Mouse (Mus musculus): ENCODE results near the gene Ranbp9.
A peak's percentile ranks its signal among the peaks of the same experiment; 100 is the strongest.

Gene Ranbp9

GRCm38 (mm10) chr13:43447721-43448120 is 33.4 kb downstream of the Ranbp9 start:
- DNase-seq: no peak

- no peak for DNase-seq
Measured at GRCm38 (mm10) chr13:43445754-43446153, 35.3 kb downstream of the Ranbp9 start.

- no peak for DNase-seq
Measured at GRCm38 (mm10) chr13:43444717-43445116, 36.4 kb downstream of the Ranbp9 start.

GRCm38 (mm10) chr13:43443706-43444105 is 37.4 kb downstream of the Ranbp9 start:
- DNase-seq: no peak

- no peak for DNase-seq
Measured at GRCm38 (mm10) chr13:43442551-43442950, 38.5 kb downstream of the Ranbp9 start.

GRCm38 (mm10) chr13:43440376-43440775 is 40.7 kb downstream of the Ranbp9 start:
- DNase-seq: no peak

GRCm38 (mm10) chr13:43433395-43433794 is 47.7 kb downstream of the Ranbp9 start:
- DNase-seq: no peak

GRCm38 (mm10) chr13:43428436-43428835 is 52.6 kb downstream of the Ranbp9 start:
- no peak for DNase-seq

- no peak for DNase-seq
Measured at GRCm38 (mm10) chr13:43415249-43415648, 65.8 kb downstream of the Ranbp9 start.

- DNase-seq: no peak
Measured at GRCm38 (mm10) chr13:43413611-43414010, 67.5 kb downstream of the Ranbp9 start.

GRCm38 (mm10) chr13:43412311-43412710 is 68.8 kb downstream of the Ranbp9 start:
- DNase-seq: no peak

- DNase-seq: no peak
Measured at GRCm38 (mm10) chr13:43399576-43399975, 81.5 kb downstream of the Ranbp9 start.

- DNase-seq: peak; percentile 98
Measured at GRCm38 (mm10) chr13:43398297-43399080, 82.6 kb downstream of the Ranbp9 start, which contains the start of gene Nol7. Gene Nol7, plus strand, starts transcription at chr13:43398390.

GRCm38 (mm10) chr13:43397700-43398296 is 83.3 kb downstream of the Ranbp9 start:
- DNase-seq: no peak

- no peak for DNase-seq
Measured at GRCm38 (mm10) chr13:43385321-43385720, 95.8 kb downstream of the Ranbp9 start.

GRCm38 (mm10) chr13:43379989-43380388 is 101.1 kb downstream of the Ranbp9 start:
- no peak for DNase-seq

- no peak for DNase-seq
Measured at GRCm38 (mm10) chr13:43374918-43375432, 106.1 kb downstream of the Ranbp9 start.

GRCm38 (mm10) chr13:43374205-43374604 is 106.9 kb downstream of the Ranbp9 start:
- no peak for DNase-seq

- no peak for DNase-seq
Measured at GRCm38 (mm10) chr13:43372892-43373291, 108.2 kb downstream of the Ranbp9 start.

GRCm38 (mm10) chr13:43370063-43370462 is 111.0 kb downstream of the Ranbp9 start:
- no peak for DNase-seq

GRCm38 (mm10) chr13:43365825-43366184 is 115.3 kb downstream of the Ranbp9 start:
- no peak for DNase-seq

- DNase-seq: peak; percentile 99
Measured at GRCm38 (mm10) chr13:43364985-43365824, 115.9 kb downstream of the Ranbp9 start, which contains the start of gene Sirt5. Gene Sirt5, plus strand, starts transcription at chr13:43365496.

GRCm38 (mm10) chr13:43362353-43362752 is 118.7 kb downstream of the Ranbp9 start:
- no peak for DNase-seq
